Mouse (Mus musculus) retina, postnatal 1 day (tissue): ENCODE data around the gene Mrpl34.

Source experiments
- DNase-seq: peaks from one replicate; pipeline ENCODE4 v3.0.0-alpha.2; 2012

Mrpl34 gene

DNA sequence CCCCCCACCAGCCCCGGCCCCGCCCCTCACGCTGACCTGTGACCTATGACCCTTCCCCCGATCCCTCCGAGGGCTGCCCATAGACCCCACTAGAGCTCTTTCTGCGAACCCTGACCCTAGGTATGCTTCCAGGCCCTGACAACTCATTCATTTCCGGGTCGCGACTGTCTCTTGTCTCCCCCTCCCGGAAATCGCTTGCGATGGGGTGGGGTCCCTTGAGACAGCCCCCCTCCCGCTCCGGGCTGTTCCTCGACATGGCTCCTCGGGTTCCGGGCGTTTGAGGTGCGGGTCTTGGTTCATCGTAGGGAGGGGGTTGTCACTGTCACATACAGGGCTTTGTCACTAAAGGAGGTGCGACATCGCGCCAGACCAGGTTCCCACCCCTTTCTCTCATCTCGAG is 4.7 kb downstream of the Mrpl34 start:
- DNase-seq = peak; percentile 83

DNA sequence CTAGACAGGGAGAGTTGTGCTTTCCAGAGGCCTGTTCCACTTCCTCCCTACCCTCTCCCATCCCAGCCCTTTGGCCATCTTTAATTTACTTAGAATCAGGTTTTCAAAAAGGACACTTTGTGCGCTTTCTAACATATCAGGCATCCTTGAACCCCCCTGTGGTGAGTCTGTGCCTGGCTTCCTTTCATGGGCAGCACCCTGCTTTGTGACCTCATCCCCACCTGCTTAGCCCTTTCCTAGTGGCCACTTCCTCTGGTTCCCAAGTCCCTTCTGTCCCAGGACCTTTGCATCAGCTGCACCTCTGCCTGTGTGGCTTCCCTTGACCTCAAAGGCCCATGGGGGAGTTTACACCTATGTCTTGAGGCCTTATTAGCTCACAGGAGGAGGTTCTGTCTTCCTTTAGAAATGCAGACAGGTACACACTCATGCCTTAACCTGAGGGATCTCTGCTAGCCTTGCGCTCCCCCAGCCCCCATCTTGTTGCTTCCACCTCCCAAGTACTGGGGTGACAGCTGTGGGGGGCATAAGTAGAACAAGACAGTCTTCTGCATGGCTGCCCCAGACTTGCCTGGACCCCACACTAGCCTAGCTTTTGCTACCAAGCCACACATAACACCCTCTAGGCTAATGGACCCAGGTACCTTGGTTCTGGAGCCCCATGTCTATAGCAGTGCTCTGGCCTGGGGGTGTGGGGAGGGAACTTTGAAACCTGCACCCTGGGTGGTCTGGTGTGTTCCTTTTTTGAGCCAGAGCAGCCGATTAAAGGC is 5.6 kb downstream of the Mrpl34 start:
- DNase-seq = no peak

DNA sequence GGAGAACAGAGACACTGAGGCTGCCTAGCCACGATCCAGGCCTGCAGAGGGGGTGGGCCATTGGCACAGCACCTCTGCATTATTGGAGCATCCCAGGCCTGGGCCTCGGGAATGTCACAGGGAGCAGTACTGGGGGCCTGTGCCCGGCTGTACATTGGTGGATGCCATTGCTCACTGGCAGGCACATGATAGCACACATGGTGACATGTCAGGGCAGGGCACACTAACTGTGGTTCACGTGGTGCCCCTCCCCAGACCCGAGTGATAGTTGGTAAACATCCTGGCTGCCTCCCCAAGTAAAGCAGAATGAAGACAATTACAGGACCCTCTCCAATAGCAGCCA is 6.1 kb downstream of the Mrpl34 start:
- no peak for DNase-seq

DNA sequence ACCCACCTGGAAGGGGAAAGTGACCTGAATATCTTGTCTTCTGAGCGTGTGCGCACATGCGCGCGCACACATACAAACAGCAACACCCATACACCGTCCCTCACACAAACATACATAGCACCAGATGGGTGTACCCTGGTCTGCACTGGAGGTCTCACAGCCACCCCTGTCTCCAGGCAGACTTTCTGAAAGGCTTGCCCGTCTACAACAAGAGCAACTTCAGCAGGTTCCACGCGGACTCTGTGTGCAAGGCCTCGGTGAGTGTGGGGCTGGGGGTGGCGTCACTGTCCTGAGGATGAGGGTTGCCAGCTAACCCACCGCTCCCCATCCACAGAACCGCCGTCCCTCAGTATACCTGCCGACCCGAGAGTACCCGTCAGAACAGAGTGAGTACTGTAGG is 7.1 kb downstream of the Mrpl34 start:
- DNase-seq = no peak

DNA sequence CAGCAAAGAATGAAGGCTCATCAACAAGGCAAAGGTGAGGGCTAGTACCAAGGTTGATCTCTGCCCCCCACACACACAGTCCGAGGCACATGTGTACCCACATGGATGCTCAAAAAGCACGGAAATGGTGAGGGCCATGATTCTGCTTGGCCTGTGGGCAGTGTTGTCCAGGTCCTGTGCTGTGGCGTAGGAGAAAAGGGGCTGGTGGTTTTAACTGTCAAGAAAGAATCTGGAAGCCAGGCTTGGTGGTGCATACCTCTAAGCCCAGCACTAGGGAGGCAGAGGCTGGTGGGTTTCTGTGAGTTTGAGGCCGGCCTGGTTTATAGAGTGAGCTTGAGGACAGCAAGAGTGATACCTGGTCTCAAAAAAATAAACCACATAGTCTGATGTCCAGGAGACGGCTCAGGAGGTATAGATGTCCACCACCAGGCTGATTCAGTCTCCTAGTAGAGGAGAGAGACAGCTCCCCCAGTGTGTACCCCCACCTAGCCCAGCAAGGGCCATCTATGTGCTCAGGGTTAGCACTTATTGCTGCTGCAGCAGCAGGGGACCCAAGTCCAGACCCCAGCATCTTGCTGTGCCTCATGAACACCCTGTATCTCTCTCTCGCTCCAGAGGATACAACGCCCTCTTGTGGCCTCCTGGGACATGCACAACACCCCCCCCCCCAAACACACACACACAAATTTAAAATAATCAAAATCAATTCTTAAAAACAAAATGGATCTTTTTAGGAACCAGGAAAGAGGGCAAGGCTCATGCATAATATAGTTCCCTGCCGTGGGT is 8.0 kb downstream of the Mrpl34 start:
- no peak for DNase-seq

DNA sequence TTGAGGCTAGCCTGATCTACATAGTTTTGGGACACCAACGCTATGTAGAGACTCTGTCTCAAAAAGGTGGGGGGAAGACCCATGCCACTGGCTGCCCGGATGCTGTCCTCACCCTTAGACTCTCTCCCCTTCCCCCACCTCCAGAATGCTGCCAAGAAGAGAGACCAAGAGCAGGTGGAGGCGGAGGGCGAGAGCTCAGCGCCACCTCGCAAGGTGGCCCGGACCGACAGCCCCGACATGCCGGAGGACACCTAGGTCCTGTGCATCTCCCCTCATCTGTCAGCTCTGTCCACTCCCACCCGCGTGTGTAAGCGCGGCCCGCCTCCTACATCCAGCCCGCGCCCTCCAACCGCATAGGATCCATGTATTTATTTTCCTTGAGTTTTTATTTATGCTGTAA is 9.6 kb downstream of the Mrpl34 start:
- no peak for DNase-seq

DNA sequence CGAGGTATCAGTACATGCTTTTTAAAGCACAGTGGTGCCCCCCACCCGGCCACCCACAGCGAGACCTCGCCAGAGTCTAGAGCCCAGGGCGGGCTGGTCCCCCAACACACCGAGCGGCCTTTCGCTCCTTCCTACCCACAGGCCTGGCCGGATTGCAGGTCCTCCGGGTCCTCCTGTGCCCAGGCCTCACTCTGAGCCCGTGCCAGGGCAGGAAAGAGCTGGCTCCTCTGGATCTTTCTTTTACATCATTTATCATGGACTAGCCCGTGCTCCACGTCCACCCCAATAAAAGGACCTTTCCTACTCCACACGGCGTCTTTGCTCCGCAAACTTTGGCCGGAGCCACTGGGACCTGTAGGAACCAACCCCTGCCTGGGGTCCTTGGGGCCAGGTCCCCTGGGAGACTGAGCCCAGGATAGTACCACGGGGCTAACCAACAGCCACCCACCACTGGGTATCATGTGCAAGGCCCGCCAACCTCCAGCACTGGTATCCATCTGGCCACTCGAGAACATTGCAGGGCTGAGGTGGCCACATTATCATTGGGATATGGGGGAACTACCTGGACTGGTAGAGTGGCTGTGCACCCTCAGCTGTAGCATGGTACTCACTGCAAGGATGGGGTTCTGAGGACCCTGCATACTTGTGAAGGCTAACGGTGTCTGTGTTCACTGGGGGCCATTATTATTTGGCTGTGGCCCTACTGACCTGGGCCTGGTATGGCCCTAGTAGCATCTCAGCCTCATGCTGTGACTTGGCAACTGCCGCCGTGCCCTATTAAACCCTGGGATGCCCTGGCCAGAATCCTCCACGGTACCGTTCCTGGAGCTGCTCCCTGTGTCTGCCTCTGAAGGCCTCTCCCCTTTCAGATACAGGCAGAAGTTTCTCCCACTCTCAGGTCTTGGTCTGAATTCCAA is 10.3 kb downstream of the Mrpl34 start:
- DNase-seq = no peak

DNA sequence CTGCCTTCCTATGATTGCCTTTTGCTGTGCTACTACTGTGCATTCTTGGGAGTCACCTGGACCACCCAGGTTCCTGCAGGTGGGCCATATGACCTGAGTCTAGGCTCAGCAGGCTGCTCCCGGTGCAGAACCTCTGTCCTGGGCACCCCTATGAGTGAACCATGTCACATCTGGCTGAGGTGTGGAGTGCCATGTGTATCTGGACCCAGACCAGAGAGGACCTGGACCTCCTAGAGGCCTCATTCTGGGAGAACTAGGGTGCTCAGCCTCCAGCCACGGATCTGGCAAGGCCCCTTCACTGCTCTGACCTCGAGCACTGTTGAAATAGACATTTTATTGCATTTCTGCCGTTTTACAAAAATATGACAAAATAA is 10.9 kb downstream of the Mrpl34 start:
- no peak for DNase-seq

DNA sequence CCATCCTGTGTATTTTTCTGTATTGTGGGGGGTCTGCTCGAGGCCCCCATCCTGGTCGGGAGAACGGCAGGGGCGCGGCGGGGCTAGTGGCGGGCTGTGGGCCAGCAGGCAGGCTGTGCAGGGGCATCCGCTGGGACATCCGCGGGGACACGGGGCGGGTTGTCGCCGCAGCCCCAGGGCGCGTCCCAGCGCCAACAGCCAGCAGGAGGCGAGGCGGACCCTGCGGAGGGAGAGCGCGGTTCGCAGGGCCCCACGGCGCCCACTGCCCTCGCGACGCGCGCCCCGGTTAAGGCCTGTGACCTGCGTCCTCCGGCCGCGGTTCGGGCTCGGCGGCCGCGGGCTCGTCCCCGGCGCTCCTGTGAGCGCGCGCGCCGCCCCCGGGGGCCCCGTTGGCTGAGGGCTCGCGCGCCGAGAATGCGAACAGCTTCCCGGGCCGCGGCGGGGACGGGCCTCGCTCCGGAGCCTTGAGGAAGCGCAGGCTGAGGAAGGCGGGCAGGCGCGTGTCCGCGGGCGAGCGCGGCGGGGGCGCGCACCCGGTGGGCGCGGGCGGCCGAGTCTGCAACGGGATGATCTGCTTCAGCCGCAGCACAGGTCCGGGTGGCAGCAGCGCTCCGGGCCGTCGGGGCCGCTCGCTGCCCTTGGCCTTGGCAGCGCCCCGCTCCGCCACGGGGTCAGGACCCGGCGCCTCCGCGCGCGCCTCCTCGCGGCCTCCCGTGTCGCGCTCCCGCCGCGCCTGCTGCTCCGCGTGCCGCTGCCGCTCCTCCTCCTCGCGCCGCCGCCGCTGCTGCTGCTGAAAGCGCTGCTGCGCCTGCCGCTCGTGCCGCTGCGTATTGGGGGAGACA is 11.6 kb downstream of the Mrpl34 start:
- peak; percentile 87 for DNase-seq

DNA sequence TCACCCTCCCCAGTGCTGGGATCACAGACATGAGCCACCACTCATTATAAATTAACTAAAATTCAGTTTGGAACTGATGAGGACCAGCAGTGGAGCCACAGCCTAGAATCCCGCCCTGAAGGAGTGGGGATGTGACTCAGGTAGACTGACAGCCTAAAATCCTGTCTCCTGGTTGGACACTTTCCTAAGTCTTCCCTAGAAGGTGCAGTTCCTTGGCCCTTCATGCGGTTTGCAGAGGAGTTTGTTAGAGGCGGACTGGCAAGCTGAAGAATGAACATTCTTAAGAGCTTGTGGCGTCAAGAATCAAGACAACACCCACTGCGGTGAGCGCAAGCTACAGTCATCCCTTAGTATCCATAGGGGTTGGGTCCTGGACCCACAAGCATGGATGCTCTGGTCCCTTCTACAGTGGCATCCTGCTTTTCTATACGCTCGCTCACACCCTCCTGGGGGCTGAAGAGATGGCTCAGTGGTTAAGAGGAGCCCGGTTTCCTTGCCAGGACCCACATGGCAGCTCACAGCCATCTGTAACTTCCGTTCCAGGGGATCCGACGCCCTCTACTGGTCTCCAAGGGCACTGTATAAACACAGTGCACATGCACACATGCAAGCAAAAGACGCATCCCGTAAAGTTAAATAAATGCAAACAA is 12.6 kb downstream of the Mrpl34 start:
- peak; percentile 64 for DNase-seq

DNA sequence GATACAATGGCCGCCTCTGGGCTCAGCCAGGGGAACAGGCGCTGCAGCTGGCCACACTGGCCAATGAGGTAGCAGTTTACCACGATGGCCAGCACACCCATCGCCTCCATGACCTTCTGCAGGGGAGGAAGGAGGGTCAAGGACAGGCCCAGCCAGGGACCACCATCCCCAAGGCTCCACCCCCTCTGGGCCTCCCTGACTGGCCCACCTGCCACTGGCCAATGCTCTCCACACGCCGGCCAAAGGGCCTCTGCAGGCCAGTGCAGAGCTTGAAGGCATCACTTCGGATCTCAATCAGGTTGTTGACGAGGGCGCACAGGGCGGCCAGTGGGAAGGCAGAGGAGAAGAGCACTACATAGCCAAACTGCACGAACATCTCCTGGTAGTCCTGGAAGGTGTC is 14.2 kb downstream of the Mrpl34 start:
- DNase-seq = no peak

DNA sequence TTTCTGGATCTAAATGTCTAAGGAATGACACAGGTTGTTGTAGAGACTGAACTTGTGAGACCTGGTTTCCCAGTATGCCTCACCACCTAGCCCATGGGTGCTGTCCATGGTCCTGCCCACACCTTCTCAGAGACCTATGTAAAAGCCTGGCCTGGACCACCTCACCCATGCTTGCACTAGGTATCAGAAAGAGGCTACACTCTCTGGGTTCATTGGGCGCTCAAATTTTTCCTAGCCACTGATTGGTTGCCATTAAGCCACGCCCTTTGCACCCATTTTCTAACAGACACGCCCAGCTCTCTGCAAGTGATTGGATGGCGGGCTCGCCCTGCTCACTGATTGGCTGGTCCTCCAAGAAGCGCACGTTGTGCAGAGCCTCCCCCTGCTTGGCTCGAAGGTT is 19.2 kb downstream of the Mrpl34 start:
- peak; percentile 58 for DNase-seq

DNA sequence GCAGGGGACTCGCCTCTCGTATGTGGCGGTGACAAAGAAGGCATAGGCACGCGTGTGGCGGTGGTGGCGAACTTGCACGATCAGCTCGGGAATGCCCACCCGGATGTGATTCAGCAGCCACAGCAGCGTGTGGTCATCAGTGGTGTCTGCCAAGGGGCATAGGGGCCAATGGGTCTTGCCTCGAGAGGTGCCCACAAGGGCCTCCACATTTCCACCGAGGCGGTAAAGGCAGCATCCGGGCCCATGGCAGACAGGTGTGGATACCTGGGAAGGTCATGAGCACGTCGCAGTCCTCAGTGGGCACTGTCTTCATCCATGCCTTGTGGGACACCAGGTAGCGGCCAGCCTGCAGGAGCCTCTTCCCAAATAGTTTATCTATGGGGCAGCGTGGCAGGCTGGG is 20.0 kb downstream of the Mrpl34 start:
- DNase-seq = no peak

DNA sequence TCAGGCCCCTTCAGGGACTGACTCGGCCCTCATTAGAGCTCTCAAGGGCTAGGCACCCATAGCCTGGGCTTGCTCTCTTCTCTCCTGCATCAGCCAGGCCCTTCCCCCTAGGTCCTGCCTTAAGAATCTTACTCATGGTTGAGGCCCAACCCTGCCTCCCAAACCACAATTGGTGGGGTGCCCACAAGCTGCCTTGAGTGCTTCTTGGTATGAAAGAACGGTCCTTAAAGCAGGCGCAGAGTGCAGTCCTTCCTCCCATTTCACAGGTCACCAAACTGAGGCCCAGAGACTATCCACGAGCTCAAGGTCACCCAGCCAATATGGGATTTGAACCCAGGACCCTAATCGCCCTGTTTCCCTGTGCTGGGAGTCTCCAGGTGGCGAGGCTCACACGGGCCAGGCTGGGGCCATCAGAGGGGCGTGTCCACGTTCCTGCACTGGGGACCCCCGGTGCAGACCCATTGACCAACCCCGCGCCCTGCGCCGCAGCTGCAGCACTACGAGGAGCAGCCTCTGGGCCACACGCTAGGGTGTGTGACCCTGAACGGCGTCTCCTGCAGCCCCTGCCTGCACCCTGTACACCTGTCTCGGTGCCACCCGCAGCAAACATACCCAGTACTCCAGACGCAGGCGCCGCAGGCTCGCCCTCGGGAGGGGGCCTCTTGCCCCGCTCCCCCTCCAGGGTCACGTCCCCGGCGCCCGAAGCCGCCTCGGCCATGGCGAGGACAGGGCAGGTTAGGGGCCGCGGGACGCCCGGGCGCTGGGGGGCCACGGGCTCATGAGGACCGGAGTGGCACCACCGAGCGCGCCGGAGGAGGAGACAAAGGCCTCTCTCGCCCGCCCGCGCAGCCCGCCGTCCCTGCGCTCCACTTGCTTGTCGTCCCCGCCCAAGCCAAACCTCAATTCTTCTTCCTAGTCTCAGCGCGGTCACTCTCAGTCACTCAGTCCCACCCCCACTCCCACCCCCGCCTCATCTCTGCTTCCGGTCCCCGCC is 20.7 kb downstream of the Mrpl34 start, which contains the start of gene Ano8:
Gene Ano8 (minus strand): TSS at position 822 of the 994 bp plus-strand sequence.
- DNase-seq = peak; percentile 97

DNA sequence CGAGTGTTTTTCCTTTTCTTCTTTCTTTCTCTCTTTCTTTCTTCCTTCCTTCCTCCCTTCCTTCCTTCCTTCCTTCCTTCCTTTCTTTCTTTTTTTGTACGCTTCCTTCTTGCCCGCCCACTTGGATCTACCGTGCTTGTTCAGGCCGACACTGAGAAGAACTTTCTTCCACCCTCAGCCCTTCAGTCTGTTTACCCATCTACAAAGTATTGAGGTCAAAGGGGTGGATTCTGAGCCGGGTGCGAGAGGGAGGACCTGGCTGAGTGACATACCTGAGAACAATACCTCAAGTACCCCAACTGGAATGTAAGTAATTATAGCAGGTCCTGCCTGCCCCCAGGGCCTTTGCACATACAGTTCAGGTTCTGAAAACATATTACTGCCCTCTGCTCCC is 21.4 kb downstream of the Mrpl34 start:
- DNase-seq = no peak

DNA sequence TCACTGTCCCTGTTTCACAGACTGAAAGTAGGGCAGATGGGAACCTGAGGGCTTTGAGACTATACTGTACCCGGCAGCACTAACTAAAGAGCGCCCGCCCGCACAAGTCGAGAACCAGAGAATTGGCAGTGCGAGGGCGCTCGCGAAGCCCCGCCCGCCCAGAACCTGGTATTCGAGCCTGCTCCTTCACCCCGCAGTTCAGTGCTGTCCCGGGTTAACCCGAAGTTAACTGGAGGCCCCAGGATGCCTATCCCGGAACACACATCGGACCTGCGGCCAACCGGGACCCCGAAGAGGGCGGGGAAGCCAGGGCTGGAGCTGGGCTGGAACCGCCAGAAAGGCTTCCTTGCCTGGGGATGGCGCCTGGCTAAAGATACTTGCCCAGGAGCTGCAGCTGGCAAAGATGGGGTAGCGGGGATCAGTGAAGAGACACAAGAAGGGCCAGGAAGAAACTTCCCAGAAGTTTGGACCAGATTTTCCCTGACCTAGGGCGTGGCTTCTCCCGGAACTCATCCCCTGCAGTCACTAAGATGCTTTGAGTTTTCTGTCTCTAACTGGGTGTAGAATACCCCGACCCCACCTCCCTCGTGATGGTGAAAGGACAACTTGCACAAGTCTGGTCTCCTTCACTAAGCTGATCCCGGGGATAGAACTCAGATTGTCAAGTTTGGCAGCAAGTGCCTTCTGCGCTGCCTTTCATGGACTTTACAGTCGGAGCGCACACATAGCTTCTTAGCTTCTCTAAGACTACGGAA is 23.1 kb downstream of the Mrpl34 start, which contains the start of gene Gtpbp3:
Gene Gtpbp3 (plus strand): TSS at position 413 of the 755 bp plus-strand sequence.
- DNase-seq = peak; percentile 89

DNA sequence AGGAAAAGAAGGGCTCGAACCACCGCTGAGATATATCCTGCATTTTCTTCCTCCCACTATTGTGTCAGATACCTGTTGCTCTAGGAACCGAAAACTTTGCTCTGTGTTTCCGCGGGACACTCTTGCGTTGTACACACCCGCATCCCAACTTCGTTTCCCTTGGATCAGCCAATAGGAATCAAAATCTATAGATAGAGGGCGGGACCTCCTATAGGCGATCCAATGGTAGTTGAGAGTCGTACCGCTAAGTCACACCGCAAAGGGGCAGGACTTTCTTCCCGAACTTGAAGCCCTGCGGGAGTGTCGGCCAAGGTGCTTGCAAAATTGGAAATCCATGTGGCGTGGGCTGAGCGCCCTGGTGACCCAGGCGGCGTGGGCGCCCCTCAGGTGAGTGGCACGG is 23.7 kb downstream of the Mrpl34 start:
- peak; percentile 98 for DNase-seq

DNA sequence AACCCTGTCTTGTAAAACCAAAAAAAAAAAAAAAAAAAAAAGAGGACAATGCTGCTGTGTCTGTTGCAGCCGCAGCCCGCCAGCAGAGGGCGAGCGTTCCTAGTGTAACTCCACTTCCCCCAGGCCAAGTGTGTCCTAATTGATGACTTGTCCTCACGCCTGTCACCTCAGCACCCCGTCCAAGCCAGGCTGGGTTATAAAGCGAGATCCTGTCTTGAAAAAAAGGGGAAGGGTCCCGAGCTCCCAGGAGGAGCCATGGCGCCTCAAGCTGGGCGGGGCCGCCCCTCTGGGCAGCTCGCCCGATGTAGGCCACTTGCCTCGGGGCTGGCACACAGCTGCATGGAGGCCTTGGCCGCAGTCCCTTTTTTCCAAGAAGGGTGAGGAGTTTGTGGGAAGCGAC is 30.3 kb downstream of the Mrpl34 start:
- peak; percentile 88 for DNase-seq

DNA sequence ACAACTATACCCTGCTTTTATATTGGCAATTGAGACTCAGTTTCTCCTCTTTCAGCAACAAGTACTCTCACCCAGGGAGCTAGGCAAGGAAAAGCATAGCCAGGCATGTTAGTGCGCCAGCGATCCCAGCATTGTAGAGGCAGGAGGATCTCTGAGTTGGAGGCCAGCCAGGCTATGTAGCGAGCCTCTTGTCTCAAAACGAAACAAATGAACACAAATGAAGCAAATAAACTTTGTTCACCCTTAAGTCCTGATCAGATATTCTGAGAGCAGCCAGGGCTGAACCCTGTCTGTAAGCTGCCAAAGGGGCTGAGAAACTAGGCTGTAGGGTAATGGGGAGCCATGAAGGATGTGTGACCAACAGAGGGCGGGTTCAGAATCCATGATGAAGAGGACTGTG is 31.1 kb downstream of the Mrpl34 start:
- DNase-seq = no peak

DNA sequence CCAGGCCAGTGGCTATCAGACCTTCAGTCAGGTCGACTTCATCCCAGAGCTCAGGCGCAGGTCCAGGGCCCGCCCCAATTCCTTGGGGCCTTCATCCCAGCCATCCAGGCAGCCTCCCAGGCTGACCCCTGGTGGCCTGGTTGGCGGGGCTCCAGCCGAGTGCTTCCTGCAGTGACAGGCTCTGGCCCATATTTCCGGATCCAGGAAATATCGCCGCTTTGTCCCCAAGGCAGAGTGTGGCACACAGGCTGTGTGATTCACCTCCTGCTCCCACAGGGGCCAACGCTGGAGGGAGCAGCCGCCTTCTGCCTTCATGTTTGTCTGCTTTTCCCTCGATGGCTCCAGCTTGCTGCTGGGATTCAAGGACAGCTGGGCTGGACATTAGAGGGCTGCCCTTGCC is 31.7 kb downstream of the Mrpl34 start:
- peak; percentile 60 for DNase-seq
